Mouse (Mus musculus): ENCODE data around the gene Ccm2l. TPM values are rescaled to one million over a fixed set of nuclear protein-coding genes. Genes with fewer than 3 reads are reported as not detected.

Gene Ccm2l
- 1 to 10 TPM; 4.9 to 6.6 TPM for total RNA-seq (2021)
- long read RNA-seq, experiment 1, partial matches to known transcripts: 0 of 5 reads
- long read RNA-seq, experiment 1, other reads (novel, unspliced or antisense): 5 of 5 reads
- long read RNA-seq, experiment 2, partial matches to known transcripts: 0 of 11 reads
- long read RNA-seq, experiment 2, other reads (novel, unspliced or antisense): 11 of 11 reads

DNA sequence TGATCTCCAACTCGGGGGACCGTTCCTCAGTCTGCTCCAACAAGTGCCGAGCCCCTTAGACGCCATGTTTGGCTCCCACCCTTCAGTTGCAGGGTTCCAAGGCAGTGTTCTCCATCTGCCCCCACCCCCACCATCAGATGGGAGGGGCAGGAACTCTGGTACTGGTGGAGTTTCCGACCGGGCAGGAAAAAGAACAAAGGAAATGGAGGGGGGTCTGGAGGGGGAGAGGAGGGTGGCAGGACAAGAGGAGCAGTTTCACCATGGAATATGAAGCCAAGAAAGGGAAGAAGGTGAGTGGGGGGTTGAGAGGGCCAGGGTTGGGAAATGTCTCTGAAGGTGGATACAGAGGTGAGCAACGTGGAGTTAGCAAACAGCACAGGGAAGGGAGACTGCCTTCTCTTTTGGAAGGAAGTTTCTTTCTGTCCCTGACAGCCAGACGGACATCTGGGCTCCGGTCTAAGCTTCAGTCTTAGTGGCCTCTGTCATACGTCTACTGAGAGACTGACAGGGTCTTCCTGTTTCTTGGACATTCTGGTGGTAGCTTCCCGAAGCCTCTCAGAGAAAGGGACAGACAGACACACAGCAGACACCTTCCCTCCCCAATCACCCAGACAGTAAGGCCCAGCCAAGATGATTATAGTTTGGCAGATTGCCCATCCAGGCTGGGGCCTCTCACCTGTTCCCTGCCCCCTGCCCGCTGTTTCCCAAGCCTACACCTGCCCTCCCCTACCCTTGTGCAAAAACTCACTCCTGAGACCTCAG lies at the start of gene Ccm2l:
Ccm2l (plus strand) TSS at position 209 of the 762 bp plus-strand sequence.
- DNase-seq (ENCODE audit: low spot score in 2 of 2): no peak
- Histone ChIP-seq H3K4me3 (peak within 1 kb of the TSS; percentile 26), H3K27ac (peak within 1 kb of the TSS; percentile 74)
- TF ChIP-seq CTCF (conservative IDR thresholded peaks at IDR 0.05): no peak

DNA sequence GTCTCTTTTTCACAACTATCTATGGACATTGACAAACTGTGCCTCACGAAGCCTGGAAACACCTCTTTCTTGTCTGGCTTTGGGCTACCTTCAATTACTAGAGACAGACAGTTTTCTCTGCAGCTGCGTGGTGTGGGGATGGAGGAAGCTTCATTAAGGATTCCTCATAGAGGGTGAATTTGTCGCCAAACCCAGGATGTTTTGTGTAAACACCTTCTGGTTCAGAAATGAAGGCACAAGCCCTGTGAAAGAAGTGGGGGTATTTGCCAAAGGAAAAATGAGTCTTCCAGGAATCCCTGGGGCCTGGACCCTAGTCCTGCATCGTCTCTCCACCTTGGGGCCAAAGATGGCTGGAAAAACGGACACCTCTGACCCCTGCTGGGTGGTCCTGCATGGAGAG lies 49.0 kb upstream of the Ccm2l start:
- DNase-seq (ENCODE audit: low spot score in 2 of 2): no peak
- TF ChIP-seq CTCF (conservative IDR thresholded peaks at IDR 0.05): no peak
- Histone ChIP-seq H3K4me3 (no peak overlapping the region), H3K27ac (no peak overlapping the region)

DNA sequence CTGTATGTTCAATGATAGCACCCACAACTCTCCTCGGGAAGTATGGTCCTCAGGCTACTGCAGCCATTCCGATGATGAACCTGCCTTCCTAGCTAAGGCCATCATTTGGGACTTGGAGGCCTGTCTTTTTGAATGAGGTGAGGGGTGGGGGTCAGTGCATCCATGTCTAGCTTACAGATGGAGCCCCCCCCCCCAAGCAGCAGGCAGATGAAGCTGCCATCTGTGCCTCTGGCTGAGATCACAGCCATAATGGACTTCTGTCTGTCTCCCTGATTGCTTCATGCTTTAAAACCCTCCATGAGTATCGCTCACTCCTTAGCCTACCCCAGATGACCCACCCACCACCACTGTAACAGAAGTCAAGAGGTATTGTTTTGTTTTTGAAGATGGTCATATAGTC lies 46.4 kb upstream of the Ccm2l start:
- DNase-seq (ENCODE audit: low spot score in 2 of 2): no peak
- no peak overlapping the region for H3K4me3 ChIP-seq
- no peak for TF ChIP-seq CTCF (conservative IDR thresholded peaks at IDR 0.05)
- no peak overlapping the region for H3K27ac ChIP-seq

DNA sequence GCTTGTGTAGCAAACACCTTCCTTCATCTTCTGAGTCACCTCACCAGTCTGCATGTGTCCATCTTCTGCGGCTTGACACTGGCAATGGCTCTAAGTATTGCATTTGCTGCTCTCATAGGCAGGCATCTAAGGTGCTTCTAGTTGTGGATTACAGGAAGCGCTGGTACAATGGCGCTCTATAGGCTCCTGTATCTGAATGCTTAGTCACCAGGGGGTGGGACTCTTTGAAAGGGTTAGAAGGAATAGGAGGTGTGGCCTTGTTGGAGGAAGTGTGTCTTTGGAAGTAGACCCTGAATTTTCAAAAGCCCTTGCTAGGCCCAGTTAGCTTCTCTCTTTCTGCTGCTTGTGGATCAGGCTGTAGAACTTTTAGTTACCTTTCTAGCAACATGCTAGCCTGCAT lies 44.6 kb upstream of the Ccm2l start:
- no peak for TF ChIP-seq CTCF (conservative IDR thresholded peaks at IDR 0.05)
- DNase-seq (ENCODE audit: low spot score in 2 of 2): no peak
- no peak overlapping the region for H3K4me3 ChIP-seq
- H3K27ac ChIP-seq: no peak overlapping the region

DNA sequence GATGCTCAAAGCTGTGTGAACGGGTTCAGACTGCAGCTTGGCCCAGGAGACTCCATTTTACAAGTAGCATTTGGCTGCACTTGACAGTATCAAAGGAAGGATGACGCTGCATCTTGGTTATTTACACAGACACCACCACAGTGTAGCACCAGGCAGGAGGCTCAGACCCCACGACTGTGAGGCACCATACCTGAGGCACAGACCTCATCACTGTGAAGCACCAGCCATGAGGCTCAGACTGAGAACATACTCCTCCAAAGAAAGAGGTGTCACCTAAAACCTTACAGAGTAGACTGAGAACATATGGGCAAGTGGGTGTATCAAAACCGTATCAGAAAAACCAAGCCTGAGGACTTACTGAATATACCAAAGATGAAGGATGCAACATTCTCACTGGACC lies 42.9 kb upstream of the Ccm2l start:
- H3K27ac ChIP-seq: no peak overlapping the region
- DNase-seq (ENCODE audit: low spot score in 2 of 2): no peak
- H3K4me3 ChIP-seq: no peak overlapping the region
- no peak for TF ChIP-seq CTCF (conservative IDR thresholded peaks at IDR 0.05)

DNA sequence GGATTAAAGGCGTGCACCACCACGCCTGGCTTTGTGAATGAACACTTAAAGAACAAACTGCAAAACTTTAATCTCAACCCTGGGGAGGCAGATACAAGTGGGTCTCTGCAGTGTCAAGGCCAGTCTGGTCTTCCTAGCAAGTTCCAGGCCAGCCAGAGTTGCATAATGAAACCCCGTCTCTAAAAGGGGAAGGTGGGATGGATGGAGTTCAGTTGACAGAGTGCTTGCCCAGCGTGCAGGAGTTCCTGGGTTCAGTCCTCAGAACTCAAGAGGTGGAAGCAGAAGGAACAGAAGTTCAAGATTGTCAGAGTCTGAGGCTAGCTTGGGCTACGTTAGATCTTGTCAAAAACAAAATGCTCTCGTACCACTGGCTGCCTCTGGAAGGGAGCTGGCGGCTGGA lies 39.7 kb upstream of the Ccm2l start:
- no peak overlapping the region for H3K4me3 ChIP-seq
- no peak for TF ChIP-seq CTCF (conservative IDR thresholded peaks at IDR 0.05)
- H3K27ac ChIP-seq: no peak overlapping the region
- DNase-seq (ENCODE audit: low spot score in 2 of 2): no peak

DNA sequence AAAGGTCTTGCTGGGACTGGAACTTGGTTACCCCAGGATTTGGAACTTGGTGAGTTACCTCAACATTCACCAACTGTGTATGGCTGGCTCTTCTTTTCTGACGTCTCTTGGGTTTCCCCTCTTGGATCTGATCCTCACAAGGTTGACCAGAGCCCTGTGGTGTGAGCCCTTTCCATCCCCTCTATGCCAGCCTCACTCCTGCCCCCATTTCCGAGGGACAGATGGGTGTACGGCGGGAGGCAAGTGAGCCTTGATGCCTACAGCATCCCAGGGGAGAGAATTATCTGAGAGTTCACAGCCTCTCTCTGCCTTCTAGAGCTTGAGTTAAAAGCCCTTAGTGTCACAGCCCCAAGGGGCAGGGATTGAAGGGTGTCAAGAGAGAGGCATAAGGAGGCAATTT lies 38.3 kb upstream of the Ccm2l start:
- no peak for DNase-seq (ENCODE audit: low spot score in 2 of 2)
- Histone ChIP-seq H3K4me3 (no peak overlapping the region), H3K27ac (no peak overlapping the region)
- no peak for TF ChIP-seq CTCF (conservative IDR thresholded peaks at IDR 0.05)

DNA sequence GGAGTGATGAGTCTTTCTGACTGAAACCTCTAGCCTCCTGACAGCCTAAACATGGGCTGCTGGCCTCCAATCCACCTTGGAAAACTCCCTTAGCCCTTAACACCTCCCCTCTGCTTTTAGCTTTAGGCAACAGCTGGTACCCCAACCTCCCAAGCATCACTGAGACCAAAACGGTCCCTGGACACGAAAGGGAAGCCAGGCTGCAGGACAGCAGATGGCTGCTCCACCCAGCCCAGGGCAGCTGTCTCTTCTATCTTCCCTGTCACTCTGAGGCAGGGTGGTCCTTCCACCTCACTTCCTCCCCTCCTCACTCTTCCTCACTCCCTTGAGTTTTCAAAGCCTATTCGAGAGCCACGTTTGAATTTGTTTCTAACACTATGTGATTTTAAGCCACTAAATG lies 35.3 kb upstream of the Ccm2l start:
- no peak for DNase-seq (ENCODE audit: low spot score in 2 of 2)
- Histone ChIP-seq H3K27ac (no peak overlapping the region), H3K4me3 (no peak overlapping the region)
- no peak for TF ChIP-seq CTCF (conservative IDR thresholded peaks at IDR 0.05)

DNA sequence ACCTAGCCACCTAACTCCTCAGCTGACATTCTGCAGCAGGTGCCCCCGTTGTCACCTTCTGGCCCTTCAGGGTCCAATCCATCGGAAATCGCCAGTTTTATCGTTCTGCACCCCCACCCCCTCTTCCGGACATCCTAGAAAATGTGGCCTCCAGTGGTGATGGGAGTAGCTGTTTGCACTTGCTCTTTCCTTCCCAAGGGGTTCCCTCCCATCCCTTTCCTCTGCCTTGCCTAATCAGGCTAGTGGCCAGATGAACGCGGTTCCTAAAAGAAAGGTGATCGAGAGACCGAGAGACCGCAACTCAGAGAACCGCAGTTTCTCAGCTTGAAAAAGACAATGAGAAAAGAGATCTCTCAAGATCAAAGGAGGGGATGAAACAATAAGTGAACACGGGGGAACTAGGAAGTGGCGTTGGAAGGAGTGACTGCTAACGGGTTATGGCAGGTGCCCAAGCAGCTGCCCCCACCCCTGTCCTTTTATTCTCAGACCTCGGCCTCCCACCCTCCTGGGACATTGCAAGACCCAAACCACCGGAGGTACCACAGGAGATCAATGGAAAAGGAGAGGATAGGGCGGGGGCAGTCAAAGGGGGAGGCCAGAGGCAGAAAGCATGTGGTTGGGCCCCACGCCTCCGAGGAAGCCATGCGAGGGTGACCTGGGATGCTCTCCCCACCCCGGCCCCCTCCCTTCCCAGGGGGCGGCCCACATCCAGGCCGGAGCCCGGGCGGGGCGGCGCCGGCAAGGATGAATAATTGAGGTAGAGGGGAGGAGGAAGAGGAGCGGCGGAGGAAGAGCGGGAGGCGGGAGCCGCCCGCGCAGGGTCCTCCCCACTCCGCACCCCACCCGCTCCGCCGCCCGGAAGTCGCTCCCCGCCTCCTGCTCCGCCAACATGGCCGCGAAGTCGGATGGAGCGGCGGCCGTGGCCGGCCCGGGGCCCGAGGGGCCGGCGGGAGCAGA lies 34.4 kb upstream of the Ccm2l start, which contains the start of gene Xkr7:
Xkr7 (plus strand) TSS at position 727 of the 957 bp plus-strand sequence.
- no peak for TF ChIP-seq CTCF (conservative IDR thresholded peaks at IDR 0.05)
- Histone ChIP-seq H3K27ac (0 out of 2 replicates have a peak within 1 kb of the TSS, but pooled peaks have one; percentile 28), H3K4me3 (peak within 1 kb of the TSS; percentile 54)
- DNase-seq (ENCODE audit: low spot score in 2 of 2): no peak

DNA sequence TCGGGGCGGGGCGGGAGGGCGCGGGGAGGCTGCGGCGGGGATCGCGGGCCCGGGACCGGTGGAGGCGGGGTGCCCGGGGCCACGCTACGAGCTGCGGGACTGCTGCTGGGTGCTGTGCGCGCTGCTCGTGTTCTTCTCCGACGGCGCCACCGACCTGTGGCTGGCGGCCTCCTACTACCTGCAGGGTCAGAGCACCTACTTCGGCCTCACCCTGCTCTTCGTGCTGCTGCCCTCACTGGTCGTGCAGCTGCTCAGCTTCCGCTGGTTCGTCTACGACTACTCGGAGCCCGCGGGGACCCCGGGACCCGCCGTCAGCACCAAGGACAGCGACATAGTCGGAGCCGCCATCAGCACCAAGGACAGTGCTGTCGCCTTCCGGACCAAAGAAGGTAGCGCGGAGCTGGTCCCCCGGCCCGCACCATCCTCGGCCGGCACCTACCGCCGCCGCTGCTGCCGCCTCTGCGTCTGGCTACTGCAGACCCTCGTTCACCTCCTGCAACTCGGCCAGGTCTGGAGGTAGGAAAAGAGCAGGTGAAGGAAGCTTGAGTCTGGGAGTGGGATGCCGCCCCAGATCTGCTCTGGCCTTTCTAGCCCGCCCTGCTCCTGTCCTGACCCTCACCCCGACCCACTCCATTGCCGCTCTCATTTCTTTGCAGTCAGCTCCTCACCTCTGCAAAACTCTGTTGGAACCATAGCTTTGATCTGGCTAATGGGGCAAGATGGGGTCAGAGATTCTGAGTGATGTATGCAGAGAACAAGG lies 33.5 kb upstream of the Ccm2l start:
- peak; percentile 10; the same call in 1 of the 2 replicates for TF ChIP-seq CTCF (conservative IDR thresholded peaks at IDR 0.05)
- peak overlapping the region; percentile 54 for H3K4me3 ChIP-seq
- no peak overlapping the region for H3K27ac ChIP-seq
- peak in 1 of 2 experiments; percentile 52 for DNase-seq (ENCODE audit: low spot score in 2 of 2)

DNA sequence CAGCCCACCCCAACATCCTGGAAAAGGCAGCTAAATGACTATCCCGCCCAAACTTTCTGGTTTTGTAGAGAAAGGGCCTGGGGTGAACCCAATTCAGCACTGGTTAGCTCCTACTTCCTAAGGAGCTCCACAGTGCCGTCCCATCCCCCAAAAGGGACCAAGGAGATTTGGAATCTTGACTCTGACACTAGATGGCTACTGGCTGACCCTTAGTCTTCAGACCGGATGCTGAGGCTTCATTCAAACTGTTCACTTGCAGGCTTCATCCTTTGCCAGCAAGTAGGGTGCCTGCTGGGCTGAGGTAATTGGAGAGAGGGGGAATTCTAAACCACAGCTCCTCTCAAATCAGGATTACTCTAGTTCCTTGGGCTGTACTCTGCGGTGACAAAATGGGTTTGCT lies 32.8 kb upstream of the Ccm2l start:
- H3K27ac ChIP-seq: no peak overlapping the region
- no peak for DNase-seq (ENCODE audit: low spot score in 2 of 2)
- peak overlapping the region; percentile 54 for H3K4me3 ChIP-seq
- TF ChIP-seq CTCF (conservative IDR thresholded peaks at IDR 0.05): no peak

DNA sequence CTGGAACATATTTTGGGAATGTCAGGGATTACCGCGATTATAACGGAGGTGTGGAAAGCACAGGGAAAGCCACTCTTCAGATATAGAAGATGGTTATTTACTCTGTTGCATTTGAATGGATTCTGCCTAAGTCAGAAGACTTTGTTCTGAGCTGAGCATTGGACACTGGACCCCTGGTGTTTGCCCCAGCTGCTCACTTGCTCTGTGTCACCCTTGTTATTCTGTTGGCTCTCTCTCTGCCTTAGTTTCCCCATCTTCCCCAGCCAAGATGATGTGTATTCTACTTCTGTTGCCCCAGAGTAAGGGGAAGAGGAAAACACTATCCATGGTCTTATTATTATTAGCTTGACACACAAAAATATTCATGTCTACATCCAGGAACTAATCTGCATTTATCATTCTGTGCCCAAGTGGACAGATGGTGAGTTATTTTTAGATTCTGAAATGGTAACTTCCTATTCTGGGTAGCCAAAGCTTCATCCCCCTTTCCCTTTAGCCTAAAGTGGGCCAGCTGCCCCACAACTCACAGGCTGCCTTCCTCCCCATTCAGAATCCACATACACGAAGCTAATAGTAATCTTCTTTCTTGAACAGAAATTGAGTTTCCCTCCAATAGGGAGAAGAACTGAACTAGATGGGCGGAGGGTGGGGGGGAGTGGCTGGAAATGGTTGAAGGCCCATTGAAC lies 32.1 kb upstream of the Ccm2l start:
- Histone ChIP-seq H3K4me3 (no peak overlapping the region), H3K27ac (no peak overlapping the region)
- no peak for DNase-seq (ENCODE audit: low spot score in 2 of 2)
- TF ChIP-seq CTCF (conservative IDR thresholded peaks at IDR 0.05): no peak

All from layer of hippocampus, adult 2 months (tissue).